Mouse (Mus musculus) stomach, postnatal 0 days (tissue): ENCODE results near the gene Vps13c.

Experiments
- CTCF ChIP-seq: IDR thresholded peaks from 2 replicates; pipeline ENCODE4 v1.5.1; 2016; ENCODE audit warnings: antibody characterized with exemption, low read depth, mild to moderate bottlenecking, moderate library complexity
- EP300 ChIP-seq: optimal IDR thresholded peaks from 2 replicates; pipeline ENCODE3; 2016; ENCODE audit warnings: antibody characterized with exemption

DNA sequence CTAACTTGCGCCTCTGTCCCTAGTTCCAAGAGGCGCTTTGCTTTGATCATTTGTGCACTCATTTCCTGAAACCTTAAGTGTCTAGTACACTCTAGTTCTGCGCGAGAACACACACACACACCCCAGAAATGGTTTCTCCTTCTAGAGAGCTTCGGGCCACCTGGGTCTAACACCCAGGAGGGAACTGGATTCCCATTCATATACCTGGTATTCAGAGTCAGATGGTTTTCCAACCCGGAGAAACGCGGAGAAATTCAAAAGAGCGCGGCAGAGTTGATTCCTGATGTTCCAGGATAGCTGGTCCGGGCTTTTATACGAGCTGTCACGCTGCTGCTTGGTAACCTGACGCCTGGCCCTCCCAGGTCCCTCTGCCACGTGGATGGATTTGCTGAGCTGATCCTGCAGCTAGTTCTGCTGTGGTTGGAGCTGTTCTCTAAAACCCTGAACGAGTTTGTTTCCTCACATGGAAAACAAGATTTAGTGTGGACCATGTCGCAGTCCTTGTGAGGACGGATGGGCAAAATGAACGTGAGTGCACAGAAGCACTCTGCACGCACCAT is 8.1 kb upstream of the Vps13c start, which contains the start of gene C2cd4a:
- no peak for TF ChIP-seq CTCF
- no peak for TF ChIP-seq EP300
